Mouse (Mus musculus) cerebellum, postnatal 25 days (tissue): ENCODE data around the gene Atg16l2.

ENCODE experiments used
- DNase-seq, 2 experiments: peaks; one replicate each; pipeline ENCODE4 v3.0.0; 2021; ENCODE audit warnings: mixed read lengths in 2 of 2

Atg16l2 gene

GRCm38 (mm10) chr7:101291211-101291610 is 10.8 kb downstream of the Atg16l2 start:
- DNase-seq, result no peak

GRCm38 (mm10) chr7:101290401-101290800 is 11.7 kb downstream of the Atg16l2 start:
- DNase-seq, result no peak

- peak; percentile 51 to 75 for DNase-seq
Measured at GRCm38 (mm10) chr7:101288436-101288835, 13.6 kb downstream of the Atg16l2 start.

GRCm38 (mm10) chr7:101287820-101288219 is 14.2 kb downstream of the Atg16l2 start:
- DNase-seq, result no peak

- no peak for DNase-seq
Measured at GRCm38 (mm10) chr7:101286891-101287290, 15.2 kb downstream of the Atg16l2 start.

GRCm38 (mm10) chr7:101284504-101284903 is 17.5 kb downstream of the Atg16l2 start:
- DNase-seq, result no peak

- DNase-seq, result no peak
Measured at GRCm38 (mm10) chr7:101282721-101283120, 19.3 kb downstream of the Atg16l2 start.

GRCm38 (mm10) chr7:101272466-101273160 is 29.4 kb downstream of the Atg16l2 start:
- no peak for DNase-seq

GRCm38 (mm10) chr7:101271602-101272001 is 30.4 kb downstream of the Atg16l2 start:
- DNase-seq, result no peak

GRCm38 (mm10) chr7:101267457-101268259 is 34.4 kb downstream of the Atg16l2 start:
- DNase-seq, result no peak

- DNase-seq, result no peak
Measured at GRCm38 (mm10) chr7:101263511-101263910, 38.5 kb downstream of the Atg16l2 start.

GRCm38 (mm10) chr7:101261941-101262546 is 40.0 kb downstream of the Atg16l2 start:
- no peak for DNase-seq

- no peak for DNase-seq
Measured at GRCm38 (mm10) chr7:101258482-101258881, 43.6 kb downstream of the Atg16l2 start.

- DNase-seq, result no peak
Measured at GRCm38 (mm10) chr7:101253071-101253470, 49.0 kb downstream of the Atg16l2 start.

- no peak for DNase-seq
Measured at GRCm38 (mm10) chr7:101249173-101249572, 52.9 kb downstream of the Atg16l2 start.

GRCm38 (mm10) chr7:101248760-101249159 is 53.3 kb downstream of the Atg16l2 start:
- DNase-seq, result no peak

GRCm38 (mm10) chr7:101236712-101237473 is 65.2 kb downstream of the Atg16l2 start:
- DNase-seq, result no peak

- DNase-seq, result no peak
Measured at GRCm38 (mm10) chr7:101232716-101233115, 69.3 kb downstream of the Atg16l2 start.

GRCm38 (mm10) chr7:101231458-101231857 is 70.6 kb downstream of the Atg16l2 start:
- DNase-seq, result no peak

GRCm38 (mm10) chr7:101229336-101229735 is 72.7 kb downstream of the Atg16l2 start:
- no peak for DNase-seq

- no peak for DNase-seq
Measured at GRCm38 (mm10) chr7:101223501-101223900, 78.5 kb downstream of the Atg16l2 start.

GRCm38 (mm10) chr7:101216724-101217123 is 85.3 kb downstream of the Atg16l2 start:
- no peak for DNase-seq
